Mouse (Mus musculus) gonadal fat pad, adult 2 months (tissue): Measurements from ENCODE around the gene Abraxas2. TPM values are rescaled to one million over a fixed set of nuclear protein-coding genes. Genes with fewer than 3 reads are reported as not detected.

Source experiments
- DNase-seq: peaks from one replicate; pipeline ENCODE4 v3.0.0-alpha.2; 2012; ENCODE audit warnings: low read depth
- polyA plus RNA-seq: library from polyadenylated mRNA; depleted of rRNA; stranded (reverse); fragments of >200 nt; gene quantifications from 2 replicates; pipeline ENCODE4 v1.2.3, GENCODE M21; 2012; rRNA removed

The Abraxas2 gene
- polyA plus RNA-seq = 12.5 and 12.6 TPM in 2 replicates

DNA sequence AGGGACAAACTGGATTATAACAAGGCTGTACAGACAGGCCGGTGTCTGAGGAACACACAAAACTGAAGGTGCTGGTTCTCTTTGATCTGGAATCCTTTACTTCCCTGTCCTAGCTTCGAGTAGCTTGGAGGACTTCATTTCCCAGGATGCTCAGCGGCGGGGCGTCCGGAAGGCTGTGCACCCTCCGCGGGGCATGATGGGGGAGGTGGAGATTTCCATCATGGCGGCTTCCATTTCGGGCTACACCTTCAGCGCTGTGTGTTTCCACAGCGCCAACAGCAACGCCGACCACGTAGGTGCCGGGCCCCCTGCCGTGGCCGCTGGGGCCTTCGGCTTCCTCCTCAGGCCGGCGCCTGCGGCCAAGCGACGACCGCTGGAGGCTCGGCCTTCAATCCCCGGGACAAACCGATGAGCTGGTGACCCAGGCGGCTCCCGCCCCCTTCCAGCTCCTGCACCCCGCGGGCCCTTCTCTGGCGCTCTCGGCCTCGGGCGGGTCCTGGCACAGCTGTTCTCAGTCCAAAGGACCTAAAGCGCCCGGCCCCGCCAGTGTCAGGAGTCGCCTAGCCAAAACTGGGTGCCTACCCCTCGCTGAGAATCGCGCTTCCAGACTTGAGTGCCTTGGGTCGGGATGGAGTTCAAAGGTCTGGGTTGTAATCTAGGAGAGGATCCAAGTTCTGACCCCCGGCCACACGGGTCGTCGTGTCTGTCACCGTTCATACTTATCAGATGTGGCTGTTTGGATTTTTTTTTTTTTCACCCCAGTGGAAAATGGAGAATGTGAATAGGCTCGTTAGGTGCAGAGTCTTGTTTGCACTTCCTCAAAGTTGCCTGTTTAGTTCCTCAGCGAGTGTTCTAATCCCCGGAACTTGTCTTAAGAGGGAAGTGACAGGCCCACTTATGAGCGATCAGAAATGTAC is at the start of gene Abraxas2:
Gene Abraxas2 (plus strand): TSS at position 184 of the 917 bp plus-strand sequence.
- peak; percentile 71 for DNase-seq

DNA sequence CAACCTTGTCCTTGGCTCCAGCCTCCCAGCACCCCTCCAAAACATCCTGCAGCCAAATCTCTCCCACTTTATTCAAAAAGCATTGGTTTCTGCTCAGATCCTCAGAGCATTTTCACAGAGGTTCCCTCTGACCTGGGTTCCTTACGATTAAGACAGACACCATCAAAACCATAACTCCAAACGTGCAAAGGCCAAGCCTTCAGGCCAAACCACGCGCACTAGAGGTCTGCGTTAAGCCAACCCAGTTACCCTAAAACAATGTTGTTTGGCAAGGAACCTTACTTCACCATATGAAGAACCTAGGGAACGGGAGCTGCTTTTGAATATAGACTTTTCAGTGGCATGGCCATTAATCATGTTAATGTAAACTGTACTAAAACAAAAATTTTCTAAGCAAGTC is 49.3 kb upstream of the Abraxas2 start:
- DNase-seq = no peak

DNA sequence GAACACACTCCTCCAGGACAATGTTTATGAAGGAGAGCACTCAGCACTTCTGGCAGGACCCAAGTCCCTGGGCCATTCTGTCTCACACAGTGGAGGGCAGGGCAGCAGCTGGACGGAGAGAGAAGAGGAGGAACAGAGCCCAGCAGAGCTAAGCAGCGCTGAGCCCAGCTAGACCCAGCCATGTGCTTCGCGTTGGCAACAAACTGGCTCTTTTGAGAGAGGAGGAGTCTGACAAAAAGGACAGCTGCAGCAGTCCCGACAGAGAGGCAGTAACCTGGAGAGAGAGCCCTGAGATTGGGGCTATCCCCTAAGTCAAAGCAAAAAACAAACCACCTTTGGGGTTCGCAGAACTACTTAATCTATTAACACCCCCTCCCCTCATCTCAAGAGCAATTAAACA is 48.7 kb upstream of the Abraxas2 start:
- DNase-seq = no peak

DNA sequence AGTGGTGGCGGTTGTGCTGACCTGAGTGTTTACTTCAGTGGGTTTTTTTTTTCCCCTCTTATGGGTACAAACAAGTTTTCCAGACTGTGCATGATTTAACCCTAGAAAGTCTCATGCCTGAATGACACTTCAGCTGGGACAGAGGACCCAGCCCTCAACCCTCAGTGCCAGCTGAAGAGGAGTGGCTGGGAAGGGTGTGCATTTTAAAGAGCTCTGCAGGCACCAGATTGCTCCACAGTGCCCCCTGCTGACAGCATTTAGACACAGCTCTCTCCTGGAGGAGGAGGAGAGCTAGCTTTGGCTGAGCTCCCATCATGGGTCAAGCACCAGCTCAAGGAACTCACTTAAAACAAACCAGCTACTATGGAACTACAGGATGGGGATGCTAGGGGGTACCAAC is 48.1 kb upstream of the Abraxas2 start:
- no peak for DNase-seq

DNA sequence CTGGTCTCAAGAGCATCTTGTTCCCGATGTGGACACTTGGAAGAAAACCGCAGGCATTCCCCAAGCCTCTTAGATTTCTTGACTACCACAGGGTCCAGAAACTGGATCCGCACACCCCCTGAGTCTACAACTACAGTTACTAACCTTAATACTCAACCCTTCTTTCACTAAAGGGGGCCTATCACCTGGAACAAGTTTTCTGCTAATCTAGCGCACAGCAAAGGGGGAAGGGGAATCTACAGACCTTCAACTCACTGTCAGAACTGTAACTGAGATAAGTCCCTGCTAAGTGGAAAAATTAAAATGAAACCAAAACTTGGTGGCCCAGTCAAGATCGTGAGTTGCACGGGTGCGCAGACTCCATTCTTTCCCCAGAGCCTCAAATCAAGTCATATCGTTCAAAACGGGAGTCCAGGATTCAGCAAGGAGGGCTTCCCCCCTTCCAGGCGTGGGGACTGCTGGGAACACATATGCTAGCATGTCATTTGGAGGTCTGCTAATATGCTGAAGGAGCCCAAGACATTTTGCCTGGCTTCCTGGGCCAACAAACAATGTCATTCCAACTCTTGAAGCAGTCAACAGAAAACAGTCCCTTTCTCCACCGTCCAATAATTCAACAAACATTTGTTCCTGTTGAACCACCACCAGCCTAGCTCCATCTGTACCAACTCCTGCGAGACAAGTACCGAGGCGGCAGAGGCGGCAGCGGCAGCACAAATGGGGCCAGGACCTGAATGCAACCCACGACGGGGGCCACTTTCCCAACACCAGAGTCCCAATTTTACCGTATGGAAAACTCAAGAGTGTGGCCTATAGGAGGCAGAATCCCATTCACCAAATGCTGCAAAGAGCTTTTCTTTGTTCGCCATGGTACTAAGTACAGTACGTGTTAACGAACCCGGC is 47.1 kb upstream of the Abraxas2 start:
- DNase-seq = no peak

DNA sequence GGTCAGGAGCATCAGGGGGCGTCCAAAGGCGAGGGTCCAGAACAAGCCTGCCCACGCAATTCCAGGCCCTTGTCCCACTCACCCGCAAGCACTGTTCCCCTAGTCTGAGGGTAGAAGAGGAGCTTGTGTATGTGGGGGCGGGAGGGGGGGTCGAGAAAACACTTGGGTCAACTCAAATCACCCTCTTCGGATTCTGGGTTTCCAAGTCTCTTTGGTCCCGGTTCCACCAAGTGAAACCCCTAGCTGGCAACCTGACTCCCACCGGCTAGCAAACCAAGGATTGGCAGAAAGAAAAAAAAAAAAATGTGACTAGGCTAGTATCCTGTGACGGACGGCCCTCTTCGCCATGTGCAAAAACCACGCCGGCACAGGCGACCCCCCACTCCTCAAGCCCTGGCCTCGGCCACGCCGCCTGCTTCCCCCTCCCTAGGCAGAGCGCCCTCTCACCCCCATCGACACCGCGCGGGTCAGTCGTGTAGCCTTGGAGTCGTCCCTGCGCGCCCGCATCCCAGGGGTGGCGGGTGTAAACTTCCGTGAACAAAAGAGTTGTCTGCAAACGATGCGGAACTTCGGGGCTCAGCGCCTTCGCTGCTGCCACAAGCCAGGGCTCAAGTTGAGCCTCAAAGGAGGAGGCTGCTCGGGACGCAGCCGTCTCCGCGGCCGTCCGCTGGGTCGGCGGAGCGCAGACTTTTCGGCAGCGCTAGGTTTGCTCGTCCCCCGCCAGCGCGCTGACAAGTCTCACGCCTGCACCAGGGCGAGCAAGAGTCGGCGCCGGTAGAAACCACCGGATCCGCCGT is 46.2 kb upstream of the Abraxas2 start:
- DNase-seq = no peak

DNA sequence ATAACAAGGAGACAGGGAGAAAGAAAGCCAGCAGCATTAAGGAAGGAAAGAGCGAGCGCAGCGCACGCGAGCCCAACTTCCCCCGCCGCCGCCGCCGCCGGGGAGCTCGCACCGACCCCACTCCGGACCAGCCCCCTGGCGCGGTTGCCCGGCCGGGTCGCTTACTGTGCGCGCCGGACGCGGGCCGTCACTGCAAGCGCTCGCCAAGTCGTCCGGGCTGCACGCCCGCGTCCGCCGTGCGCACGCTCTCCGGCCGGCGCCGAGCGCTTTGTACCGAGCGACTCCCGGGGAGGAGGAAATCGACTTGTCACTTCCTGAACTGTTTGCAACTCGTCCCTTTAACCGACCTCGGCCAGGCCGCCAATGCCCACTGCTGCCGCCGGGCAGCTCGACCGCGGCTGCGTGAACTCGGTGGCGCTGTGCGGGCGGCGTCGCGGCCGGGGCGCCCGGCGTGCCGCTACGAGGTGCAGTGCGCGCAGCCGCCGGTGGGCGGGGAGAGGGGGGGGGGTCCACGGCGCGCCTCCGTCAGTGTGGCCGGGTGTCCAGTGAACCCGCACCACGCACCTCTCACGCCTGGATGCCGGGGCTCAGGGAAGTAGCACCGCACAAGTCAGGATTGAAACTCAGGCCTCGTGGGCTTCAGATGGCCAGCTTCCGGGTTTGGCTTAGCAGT is 45.5 kb upstream of the Abraxas2 start, which contains the start of gene Fam53b:
Gene Fam53b (minus strand): TSS at position 471 of the 673 bp plus-strand sequence.
- DNase-seq = no peak

DNA sequence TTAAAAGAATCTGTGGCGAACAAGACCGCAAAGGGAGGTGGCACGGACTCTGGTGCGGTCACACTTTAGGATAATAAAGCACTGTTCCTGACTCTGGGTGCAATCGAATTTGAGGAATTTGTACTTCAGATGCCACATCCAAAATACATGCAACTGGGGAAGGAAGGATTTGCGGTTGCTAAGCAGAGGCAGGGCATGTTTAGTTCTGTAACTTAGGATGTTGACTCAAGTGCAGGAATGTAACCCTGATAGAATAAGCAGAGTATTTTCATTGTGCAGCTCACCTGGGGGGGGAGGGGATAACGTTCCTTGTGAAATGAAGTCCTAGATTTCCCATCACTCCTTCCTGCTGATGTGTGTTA is 45.0 kb upstream of the Abraxas2 start:
- no peak for DNase-seq

DNA sequence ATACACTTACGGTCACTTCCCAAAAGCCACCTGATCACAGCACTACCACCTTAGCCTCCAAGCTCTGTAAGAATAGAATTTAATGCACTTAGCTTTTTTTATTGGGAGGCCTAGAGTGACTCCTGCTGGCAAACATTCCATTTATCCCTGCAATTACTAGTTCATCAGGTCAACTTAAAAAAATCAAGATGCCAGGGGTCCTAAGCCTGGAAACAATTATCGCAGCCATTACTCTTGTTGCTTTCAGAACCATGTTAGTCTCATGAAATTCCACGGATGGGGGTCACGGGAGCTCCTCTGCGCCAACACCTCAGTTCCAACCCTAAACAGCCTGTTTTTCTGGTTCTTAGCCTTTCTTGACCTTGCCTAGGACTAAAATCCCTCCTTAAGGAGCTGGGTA is 43.9 kb upstream of the Abraxas2 start:
- DNase-seq = no peak

DNA sequence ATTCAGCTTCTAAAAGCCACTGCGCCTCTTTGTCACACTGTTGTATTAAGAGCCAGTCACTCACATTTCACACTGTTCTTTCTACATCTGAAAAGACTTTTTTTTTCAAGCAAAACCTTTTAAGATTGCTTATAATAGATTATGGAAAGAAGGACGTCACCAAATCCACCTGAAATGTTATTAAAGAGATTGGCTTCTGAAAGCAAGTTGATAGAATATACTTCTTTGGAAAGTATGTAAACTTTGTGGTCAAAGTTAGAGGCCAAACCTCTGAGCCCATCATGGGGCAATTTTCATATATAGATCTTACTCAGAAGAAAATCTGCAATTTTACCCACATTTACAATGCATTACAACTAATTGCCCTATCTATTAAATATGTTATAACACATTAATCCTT is 42.5 kb upstream of the Abraxas2 start:
- DNase-seq = no peak

DNA sequence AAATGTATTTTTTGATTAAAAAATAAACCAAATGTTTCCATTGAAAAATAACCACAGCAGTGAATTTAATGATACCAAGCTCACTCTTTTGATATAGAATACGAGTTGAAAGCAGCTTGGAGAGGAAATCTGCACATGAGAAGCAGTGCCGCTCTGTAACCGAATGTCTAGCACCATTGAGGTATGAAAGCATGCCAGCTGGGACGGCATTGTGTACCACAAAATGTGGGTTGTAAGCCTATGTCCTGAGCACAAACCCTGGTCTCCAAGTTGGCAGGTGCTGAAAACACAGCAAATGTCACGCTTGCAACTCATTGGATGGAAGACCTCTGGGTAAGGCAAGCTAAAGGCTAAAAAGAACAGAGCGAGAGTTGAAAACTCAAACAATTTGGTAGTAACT is 42.0 kb upstream of the Abraxas2 start:
- no peak for DNase-seq

DNA sequence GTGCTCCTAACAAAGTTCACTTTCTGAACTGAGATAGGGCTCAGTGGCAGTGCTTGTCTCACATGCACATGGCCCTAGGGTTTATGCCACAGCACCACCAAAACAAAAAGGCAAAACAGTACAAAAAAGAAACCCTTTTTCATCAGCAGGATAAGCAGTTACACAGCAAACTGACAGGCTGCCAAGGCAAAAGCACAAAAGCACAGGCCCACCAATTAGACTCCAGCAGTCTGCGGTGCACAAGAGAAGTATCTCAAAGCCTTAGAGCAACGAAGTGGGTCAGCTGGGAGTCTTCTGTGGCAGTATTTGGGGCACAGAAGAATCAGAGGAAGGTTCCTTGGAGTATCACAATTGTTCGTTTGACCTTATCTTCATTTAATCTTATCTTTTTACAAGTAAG is 38.3 kb upstream of the Abraxas2 start:
- no peak for DNase-seq

DNA sequence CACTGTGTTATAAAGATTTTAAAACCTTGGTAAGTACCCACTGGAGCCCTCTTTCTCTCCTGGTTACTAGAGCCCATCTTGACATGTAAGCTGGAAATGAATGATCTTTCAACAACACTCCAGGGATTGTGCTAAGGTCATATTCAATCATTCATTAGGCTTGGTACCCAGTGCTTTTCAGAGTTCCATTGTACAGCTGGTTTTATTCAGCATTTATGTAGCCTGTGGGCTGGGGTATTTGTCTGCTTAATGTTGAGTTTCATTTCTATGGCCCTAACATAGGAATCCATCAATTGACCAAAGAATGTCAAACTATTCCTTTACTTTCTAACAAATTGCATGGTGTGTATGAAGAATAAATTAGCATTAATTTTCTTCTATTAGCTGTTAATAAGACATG is 35.2 kb upstream of the Abraxas2 start:
- no peak for DNase-seq

DNA sequence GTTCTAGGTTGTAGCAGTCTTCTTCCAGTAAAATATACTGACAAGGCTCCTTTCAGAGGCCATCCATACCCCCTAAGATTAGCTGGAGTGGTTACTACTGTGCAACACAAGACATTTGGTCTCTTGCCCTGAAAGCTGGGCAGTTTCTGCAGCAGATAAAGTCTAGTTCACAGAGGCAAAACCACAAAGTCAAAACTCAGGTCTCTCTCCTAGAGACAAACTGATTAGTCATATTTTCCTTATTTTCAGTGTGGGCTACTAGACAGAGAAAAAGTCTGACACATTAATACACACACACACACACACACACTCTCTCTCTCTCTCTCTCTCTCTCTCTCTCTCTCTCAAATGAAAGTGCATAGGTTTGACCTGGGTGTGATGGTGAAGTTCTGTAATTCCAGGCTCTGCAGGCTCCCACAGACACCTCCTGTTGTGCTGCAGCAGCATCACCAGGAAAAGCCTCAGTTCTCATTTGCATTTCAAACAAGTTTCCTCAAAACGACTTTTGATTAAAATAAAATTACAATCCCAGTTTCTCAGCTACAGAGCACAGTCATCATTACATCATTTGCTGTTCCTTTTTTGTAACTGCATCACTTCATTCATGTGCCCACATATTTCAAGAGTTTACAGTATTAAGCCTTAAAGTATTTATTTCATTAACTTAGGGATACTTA is 34.5 kb upstream of the Abraxas2 start:
- DNase-seq = no peak

DNA sequence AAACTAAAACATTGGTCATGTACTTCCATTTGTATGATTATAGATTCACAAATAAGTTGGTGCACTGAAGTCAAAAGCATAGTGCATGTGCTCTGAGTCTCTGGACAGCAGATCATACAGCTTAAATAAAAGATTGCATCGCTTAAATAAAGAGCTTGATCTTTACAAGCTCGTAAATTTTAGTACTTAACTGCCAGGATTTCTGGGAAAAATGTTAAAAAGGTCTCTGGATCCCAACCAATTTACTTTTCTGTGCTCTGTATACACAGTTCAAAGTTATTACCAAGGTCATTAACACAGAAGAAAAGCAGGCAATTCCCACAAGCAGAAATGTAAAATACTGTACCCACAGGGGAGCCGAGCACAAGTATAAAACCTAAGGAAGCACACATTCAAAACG is 28.1 kb upstream of the Abraxas2 start:
- no peak for DNase-seq

DNA sequence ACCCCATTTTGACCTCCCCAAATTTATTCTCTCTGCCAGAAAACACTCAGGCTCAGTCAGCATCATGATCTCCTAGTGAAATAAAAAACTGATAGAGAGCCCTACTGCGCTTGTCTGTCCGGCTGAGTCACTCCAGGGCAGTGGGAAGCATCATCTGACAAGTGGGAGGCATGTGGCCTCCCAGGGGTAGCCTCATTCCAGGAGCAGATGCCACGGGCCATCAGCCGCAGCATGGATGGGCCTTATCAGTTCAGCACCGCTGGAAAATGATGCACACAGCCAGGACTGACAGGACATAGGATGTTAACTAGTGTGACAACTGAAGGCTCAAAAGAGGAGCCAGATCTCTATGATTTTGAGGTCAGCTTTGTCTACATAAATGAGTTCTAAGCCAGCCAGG is 17.7 kb upstream of the Abraxas2 start:
- DNase-seq = no peak

DNA sequence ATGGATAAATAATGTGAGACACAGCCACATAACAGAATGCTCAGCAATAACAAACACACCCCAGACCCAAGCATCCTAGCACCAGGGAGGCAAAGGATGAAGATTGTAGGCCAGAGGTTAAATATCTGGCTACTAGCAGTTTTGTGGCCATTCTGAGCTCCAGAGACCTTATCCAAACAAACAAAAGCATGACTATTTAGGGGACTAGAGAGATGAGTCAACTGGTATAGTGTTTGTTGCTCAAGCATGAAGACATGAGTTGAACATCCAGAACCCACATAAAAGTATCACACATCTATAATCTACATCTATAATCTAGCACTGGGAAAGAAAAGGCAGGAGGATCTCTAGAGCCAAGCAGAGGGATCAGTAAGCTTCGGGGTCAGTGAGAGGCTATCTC is 16.6 kb upstream of the Abraxas2 start:
- no peak for DNase-seq

DNA sequence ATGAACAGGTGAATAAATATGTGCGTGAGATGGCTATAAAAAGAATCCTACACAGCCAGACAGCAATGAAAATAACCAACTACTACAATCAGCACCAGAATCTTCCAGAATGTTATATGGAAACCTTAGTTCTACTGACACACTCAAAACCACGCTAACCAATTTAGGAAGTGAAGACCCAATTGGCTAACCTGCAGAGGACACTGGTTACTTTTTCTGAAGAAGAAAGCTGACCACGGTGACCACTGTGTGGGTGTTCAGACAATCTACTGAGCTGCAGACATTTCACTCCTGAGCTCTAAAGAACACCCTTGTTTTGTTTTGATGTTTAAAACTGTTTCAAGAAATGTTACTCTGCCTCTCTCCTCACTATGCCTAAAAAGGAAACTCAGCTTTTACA is 15.9 kb upstream of the Abraxas2 start:
- DNase-seq = no peak

DNA sequence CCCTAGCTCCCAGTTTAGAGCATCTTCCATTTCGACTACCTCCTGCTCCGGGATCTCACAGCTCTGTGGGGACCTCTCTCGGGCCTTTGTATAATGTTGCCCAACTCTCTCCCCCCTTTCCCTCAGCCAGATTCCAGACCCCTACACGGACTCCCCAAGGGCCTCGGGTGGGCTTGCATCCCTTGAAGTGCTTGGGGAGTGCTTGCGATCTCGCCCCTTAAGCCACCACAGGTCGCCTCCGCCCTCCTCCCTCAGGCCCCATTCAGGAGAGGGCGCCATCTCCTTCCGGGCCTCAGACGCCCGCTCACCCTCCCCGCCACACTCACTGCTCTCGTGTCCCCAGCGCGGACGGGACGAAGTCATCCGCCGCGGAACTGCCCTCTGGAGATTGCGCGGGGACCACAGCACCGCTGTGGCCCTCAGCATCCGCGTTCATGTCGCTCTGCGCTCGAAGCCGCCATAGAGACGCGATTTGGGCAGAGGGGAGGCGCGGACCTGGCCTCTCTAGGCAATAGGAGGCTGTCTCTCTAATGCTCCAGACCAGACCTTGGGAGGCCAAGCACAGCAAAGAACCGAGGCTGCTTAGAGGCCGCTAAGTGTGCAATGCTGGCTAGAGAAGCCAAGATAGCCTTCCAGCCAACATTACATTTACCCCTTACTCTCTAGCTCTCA is 6.7 kb upstream of the Abraxas2 start, which contains the start of gene Eef1akmt2:
Gene Eef1akmt2 (minus strand): TSS at position 501 of the 672 bp plus-strand sequence.
- no peak for DNase-seq

DNA sequence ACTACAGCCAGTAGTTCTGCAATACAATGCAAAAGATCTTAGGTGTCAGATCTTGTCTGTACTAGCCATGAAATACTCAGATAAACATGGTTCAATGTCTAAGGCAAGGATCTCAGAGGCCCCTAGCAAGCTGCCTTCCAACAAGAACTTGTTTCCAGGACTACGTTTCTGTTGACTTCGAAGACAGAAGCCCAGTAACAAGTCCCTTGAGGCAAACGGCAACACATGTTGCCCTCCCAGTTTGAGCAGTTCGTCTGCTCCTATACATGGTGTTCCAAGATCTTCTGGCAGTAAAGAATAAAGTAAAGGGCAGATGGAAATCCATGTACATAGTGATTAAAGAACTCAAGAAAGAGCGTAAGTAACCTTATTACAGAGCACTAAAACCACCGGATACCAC is 5.7 kb upstream of the Abraxas2 start:
- peak; percentile 66 for DNase-seq
